Mouse (Mus musculus) CH12.LX (cell line): ENCODE measurements around the gene Hacd1. TPM values are rescaled to one million over a fixed set of nuclear protein-coding genes. Genes with fewer than 3 reads are reported as not detected.

Experiments used
- DNase-seq: peaks from one replicate; pipeline ENCODE4 v3.0.0-alpha.2; 2013; ENCODE audit errors: extremely low read depth
- H3K27ac ChIP-seq: 2 replicates; pipeline ENCODE4 v1.5.1; 2012; ENCODE audit warnings: low read depth, mild to moderate bottlenecking, control low read depth, moderate library complexity; ENCODE audit not compliant: insufficient read depth
- H3K27me3 ChIP-seq: replicated peaks from 2 replicates; pipeline ENCODE3; 2012; ENCODE audit warnings: inconsistent platforms
- H3K36me3 ChIP-seq, 2 experiments: replicated peaks in 1 of 2; 2 replicates each; pipeline versions ENCODE3 to v1.6.1; 2012; ENCODE audit warnings: inconsistent platforms in 1 of 2, low read length in 1 of 2, mild to moderate bottlenecking in 1 of 2, mixed read lengths in 1 of 2, moderate library complexity in 1 of 2; ENCODE audit not compliant: control insufficient read depth in 1 of 2, insufficient read depth in 1 of 2
- H3K4me1 ChIP-seq, 2 experiments: 2 replicates each; pipeline ENCODE4 v1.6.1; 2012; ENCODE audit warnings: inconsistent platforms in 1 of 2, moderate library complexity in 1 of 2; ENCODE audit not compliant: insufficient read depth in 2 of 2, control insufficient read depth in 1 of 2
- H3K4me2 ChIP-seq: 2 replicates; pipeline ENCODE4 v1.6.1; 2012; ENCODE audit warnings: low read depth, mild to moderate bottlenecking, control low read depth; ENCODE audit not compliant: poor library complexity, insufficient read depth, severe bottlenecking
- H3K4me3 ChIP-seq, 3 experiments: fragments of 150-350 bp in 1 of 3; sonication (generic) in 1 of 3; replicated peaks in 1 of 3; 2 replicates each; pipeline versions ENCODE3 to v1.5.1; 2011 to 2012; ENCODE audit warnings: low read depth in 2 of 3, low read length in 2 of 3, mild to moderate bottlenecking in 2 of 3, moderate library complexity in 2 of 3, control low read depth in 1 of 3, improper control_type of control experiment in 1 of 3, inconsistent platforms in 1 of 3, mixed read lengths in 1 of 3; ENCODE audit not compliant: poor library complexity in 1 of 3
- H3K79me2 ChIP-seq: replicated peaks from 2 replicates; pipeline ENCODE4 v1.6.1; 2012; ENCODE audit warnings: mild to moderate bottlenecking, moderate library complexity; ENCODE audit not compliant: control insufficient read depth, poor library complexity, insufficient read depth, severe bottlenecking; ENCODE audit errors: extremely low read depth
- H3K9ac ChIP-seq: 2 replicates; pipeline ENCODE4 v1.6.1; 2012; ENCODE audit warnings: low read depth, mild to moderate bottlenecking, control low read depth, moderate library complexity; ENCODE audit not compliant: insufficient read depth
- H3K9me3 ChIP-seq: replicated peaks from 2 replicates; pipeline ENCODE3; 2012; ENCODE audit warnings: low read length, inconsistent platforms, mixed read lengths
- BHLHE40 ChIP-seq: IDR thresholded peaks from 2 replicates; pipeline ENCODE4 v1.6.1; 2011; ENCODE audit warnings: mild to moderate bottlenecking, low read depth, low read length, improper control_type of control experiment
- CHD1 ChIP-seq: IDR thresholded peaks from 2 replicates; pipeline ENCODE4 v1.6.1; 2012; ENCODE audit warnings: low read depth, low read length, improper control_type of control experiment, inconsistent platforms
- CHD2 ChIP-seq: IDR thresholded peaks from 2 replicates; pipeline ENCODE4 v1.6.1; 2011; ENCODE audit warnings: low read length, improper control_type of control experiment
- E2F4 ChIP-seq: IDR thresholded peaks from 2 replicates; pipeline ENCODE4 v1.6.1; 2011; ENCODE audit warnings: low read depth, low read length, improper control_type of control experiment; ENCODE audit not compliant: insufficient replicate concordance
- GABPA ChIP-seq: IDR thresholded peaks from 2 replicates; pipeline ENCODE4 v1.6.1; 2012; ENCODE audit warnings: low read depth, low read length, improper control_type of control experiment, inconsistent platforms; ENCODE audit not compliant: insufficient replicate concordance
- IRF4 ChIP-seq: IDR thresholded peaks from 2 replicates; pipeline ENCODE4 v1.6.1; 2014; ENCODE audit warnings: low read depth, mild to moderate bottlenecking, inconsistent platforms, low read length, improper control_type of control experiment
- JUND ChIP-seq: conservative IDR thresholded peaks from 2 replicates; pipeline ENCODE4 v1.6.1; 2011; ENCODE audit warnings: low read depth, low read length, improper control_type of control experiment
- KAT2A ChIP-seq: IDR thresholded peaks from 2 replicates; pipeline ENCODE4 v1.6.1; 2012; ENCODE audit warnings: low read length, improper control_type of control experiment, inconsistent platforms; ENCODE audit not compliant: insufficient replicate concordance
- MAFK ChIP-seq: IDR thresholded peaks from 2 replicates; pipeline ENCODE4 v1.6.1; 2011; ENCODE audit warnings: low read length, improper control_type of control experiment; ENCODE audit not compliant: insufficient replicate concordance
- NRF1 ChIP-seq: IDR thresholded peaks from 2 replicates; pipeline ENCODE4 v1.6.1; 2014; ENCODE audit warnings: low read depth, mild to moderate bottlenecking, inconsistent platforms, low read length, improper control_type of control experiment, moderate library complexity
- PAX5 ChIP-seq: IDR thresholded peaks from 2 replicates; pipeline ENCODE4 v1.6.1; 2012; ENCODE audit warnings: low read length, inconsistent platforms, mixed read lengths
- POLR2A ChIP-seq: IDR thresholded peaks from 2 replicates; pipeline ENCODE4 v1.6.1; 2011; ENCODE audit warnings: low read depth, mild to moderate bottlenecking, improper control_type of control experiment, low read length
- POLR2AphosphoS2 ChIP-seq: IDR thresholded peaks from 2 replicates; pipeline ENCODE4 v1.6.1; 2011; ENCODE audit warnings: low read depth, low read length, improper control_type of control experiment
- RAD21 ChIP-seq: IDR thresholded peaks from 2 replicates; pipeline ENCODE4 v1.6.1; 2011; ENCODE audit warnings: low read depth, mild to moderate bottlenecking, low read length, improper control_type of control experiment, moderate library complexity
- SMC3 ChIP-seq: IDR thresholded peaks from 2 replicates; pipeline ENCODE4 v1.6.1; 2011; ENCODE audit warnings: low read depth, low read length, improper control_type of control experiment
- USF1 ChIP-seq: IDR thresholded peaks from 2 replicates; pipeline ENCODE4 v1.6.1; 2014; ENCODE audit warnings: low read depth, mild to moderate bottlenecking, inconsistent platforms, low read length, improper control_type of control experiment
- USF2 ChIP-seq: conservative IDR thresholded peaks from 2 replicates; pipeline ENCODE4 v1.6.1; 2011; ENCODE audit warnings: low read depth, low read length, improper control_type of control experiment
- ZC3H11A ChIP-seq: IDR thresholded peaks from 2 replicates; pipeline ENCODE4 v1.6.1; 2012; ENCODE audit warnings: low read depth, mild to moderate bottlenecking, inconsistent platforms, low read length, improper control_type of control experiment
- ZKSCAN1 ChIP-seq: IDR thresholded peaks from 2 replicates; pipeline ENCODE4 v1.6.1; 2012; ENCODE audit warnings: low read depth, inconsistent platforms, low read length, improper control_type of control experiment, borderline replicate concordance
- ZMIZ1 ChIP-seq: IDR thresholded peaks from 2 replicates; pipeline ENCODE4 v1.6.1; 2012; ENCODE audit warnings: low read depth, mild to moderate bottlenecking, inconsistent platforms, low read length, improper control_type of control experiment
- ZNF384 ChIP-seq: IDR thresholded peaks from 2 replicates; pipeline ENCODE4 v1.6.1; 2012; ENCODE audit warnings: low read depth, low read length, improper control_type of control experiment, inconsistent platforms
- dilution Hi-C: fragments of 300-500 bp; cut with MboI; formaldehyde crosslinking; loops from 2 replicates; pipeline ENCODE4 v1.14.3; 2020; ENCODE audit warnings: low sequenced_read_pairs; ENCODE audit not compliant: extremely low pct_unique_long_range_greater_than_20kb, extremely low pct_ligation_motif_present
- in situ Hi-C: fragments of 300-500 bp; cut with MboI; formaldehyde crosslinking; loops from 3 replicates; pipeline ENCODE4 v1.14.3; 2019; ENCODE audit warnings: low sequenced_read_pairs, low pct_ligation_motif_present, low pct_unique_long_range_greater_than_20kb, mixed read lengths
- polyA plus RNA-seq: library from polyadenylated mRNA; unstranded; fragments of >175 nt; gene quantifications from 2 replicates; pipeline ENCODE4 v1.2.1, GENCODE M21; 2012; ENCODE audit warnings: low read depth; ENCODE audit not compliant: insufficient read length
- total RNA-seq, 2 experiments: library from RNA; depleted of rRNA; stranded (reverse); fragments of 300-350 nt in 1 of 2; fragments of >200 nt in 1 of 2; gene quantifications; 2 replicates each; pipeline ENCODE4 v1.2.3; 2012 to 2014

The Hacd1 gene
- total and polyA plus RNA-seq, 3 experiments = 18.3 to 55.4 (median 28.5) TPM

DNA sequence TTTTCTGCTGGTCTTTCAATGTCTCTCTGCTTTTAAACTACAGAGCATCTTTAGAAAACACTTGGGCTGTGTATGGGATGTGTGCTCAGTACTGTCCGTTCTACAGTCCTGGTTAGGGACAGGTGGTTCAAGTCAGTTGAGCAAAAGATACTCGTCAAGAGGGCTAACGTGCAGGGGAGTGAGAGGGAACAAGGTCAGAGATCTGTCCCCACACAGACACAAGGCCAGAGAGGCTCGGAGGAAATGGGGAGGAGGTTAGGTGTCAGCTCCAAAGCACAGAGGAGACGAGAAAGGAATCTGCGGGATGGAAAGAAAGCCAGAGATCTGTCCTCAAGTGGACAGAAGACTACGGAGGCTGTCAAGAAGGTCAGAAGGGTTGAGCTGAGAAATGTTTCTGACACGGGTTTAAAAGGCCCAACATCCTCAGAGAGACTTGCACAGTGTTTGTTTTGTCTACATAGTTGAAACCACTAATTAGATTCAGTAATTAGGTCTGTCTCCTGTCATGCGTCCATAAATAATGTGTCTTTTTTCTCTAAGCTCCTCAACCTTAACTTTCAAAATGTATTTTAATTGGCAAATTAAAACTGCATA, 12.3 kb downstream of the Hacd1 start:
- H3K4me3 ChIP-seq = no peak overlapping the region
- dilution Hi-C loops (no loop called here), in situ Hi-C loops (loop anchor here (10.0 to 25.0 kb wide), 2 partner anchors 251 to 669 kb away; no protein-coding TSS in a partner anchor)
- TF ChIP-seq ZC3H11A (no peak), BHLHE40 (no peak), IRF4 (no peak), PAX5 (no peak)
- no peaks in the 10 kb centered on the region for H3K4me1 ChIP-seq
- no peaks in the 10 kb centered on the region for H3K9me3 ChIP-seq
- H3K36me3 ChIP-seq = peaks cover 0 to 28% of the 10 kb centered on the region in 2 experiments
- no peak overlapping the region for H3K4me2 ChIP-seq
- H3K9ac ChIP-seq = no peak overlapping the region
- no peak for DNase-seq
- H3K79me2 ChIP-seq = no peaks in the 10 kb centered on the region
- H3K27ac ChIP-seq = no peak overlapping the region
- H3K27me3 ChIP-seq = no peaks in the 10 kb centered on the region

DNA sequence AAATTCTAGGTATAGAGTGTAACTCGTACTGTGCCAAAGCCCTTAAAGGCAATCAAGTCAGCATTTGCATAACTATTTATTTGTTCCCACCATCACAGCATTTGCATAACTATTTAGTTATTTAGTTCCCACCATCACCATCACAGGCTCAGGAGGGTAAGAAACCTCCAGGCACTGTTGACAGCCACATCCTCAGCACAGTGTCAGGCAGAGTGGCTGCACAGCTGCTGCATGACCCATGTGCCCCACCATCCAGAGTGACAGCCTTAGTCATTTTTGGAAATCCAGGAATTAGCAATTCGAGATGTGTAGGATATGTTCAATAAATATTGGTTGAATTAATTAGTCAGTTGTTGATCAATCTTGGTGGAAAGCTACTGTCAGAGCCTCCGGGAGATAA, 12.9 kb downstream of the Hacd1 start:
- no peak for DNase-seq
- in situ Hi-C loops = loop anchor here (10.0 to 25.0 kb wide), 2 partner anchors 252 to 669 kb away; no protein-coding TSS in a partner anchor

DNA sequence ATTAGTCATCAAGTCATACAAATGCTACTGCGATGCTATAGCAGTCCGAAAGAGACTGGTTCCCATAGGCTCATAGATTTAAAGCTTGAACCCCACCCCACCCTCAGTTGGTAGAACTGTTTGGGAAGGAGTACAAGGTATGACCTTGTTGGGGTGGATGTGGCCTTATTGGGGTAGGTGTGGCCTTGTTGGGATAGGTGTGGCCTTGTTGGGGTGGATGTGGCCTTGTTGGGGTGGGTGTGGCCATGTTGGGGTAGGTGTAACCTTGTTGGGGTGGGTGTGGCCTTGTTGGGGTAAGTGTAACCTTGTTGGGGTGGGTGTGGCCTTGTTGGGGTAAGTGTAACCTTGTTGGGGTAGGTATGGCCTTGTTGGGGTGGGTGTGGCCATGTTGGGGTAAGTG, 14.7 kb downstream of the Hacd1 start:
- no peak overlapping the region for H3K9ac ChIP-seq
- no peak overlapping the region for H3K4me3 ChIP-seq
- dilution Hi-C loops (no loop called here), in situ Hi-C loops (loop anchor here (10.0 to 25.0 kb wide), 2 partner anchors 254 to 671 kb away; no protein-coding TSS in a partner anchor)
- H3K4me2 ChIP-seq = no peak overlapping the region
- H3K27ac ChIP-seq = no peak overlapping the region
- TF ChIP-seq ZNF384 (no peak), MAFK (no peak), RAD21 (no peak), PAX5 (no peak), USF1 (no peak), SMC3 (no peak), GABPA (no peak), ZKSCAN1 (no peak), POLR2AphosphoS2 (no peak), E2F4 (no peak)
- peaks cover 0 to 31% of the 10 kb centered on the region in 2 experiments for H3K36me3 ChIP-seq
- H3K9me3 ChIP-seq = no peaks in the 10 kb centered on the region
- no peaks in the 10 kb centered on the region for H3K4me1 ChIP-seq
- DNase-seq = no peak
- H3K79me2 ChIP-seq = no peaks in the 10 kb centered on the region
- H3K27me3 ChIP-seq = no peaks in the 10 kb centered on the region

More for the DNA sequence above, 12.9 kb downstream of the Hacd1 start:
- TF ChIP-seq RAD21 (no peak), CHD1 (no peak), NRF1 (no peak), USF2 (no peak), ZMIZ1 (no peak), ZKSCAN1 (no peak), KAT2A (no peak), ZC3H11A (no peak), CHD2 (no peak), JUND (no peak), BHLHE40 (no peak), POLR2A (no peak), SMC3 (no peak)
- no peaks in the 10 kb centered on the region for H3K9me3 ChIP-seq
- H3K27me3 ChIP-seq = no peaks in the 10 kb centered on the region
- H3K4me3 ChIP-seq = no peak overlapping the region
- dilution Hi-C loops = no loop called here
- no peak overlapping the region for H3K9ac ChIP-seq
- H3K27ac ChIP-seq = no peak overlapping the region
- H3K79me2 ChIP-seq = no peaks in the 10 kb centered on the region
- no peak overlapping the region for H3K4me2 ChIP-seq
- H3K4me1 ChIP-seq = no peaks in the 10 kb centered on the region
- peaks cover 0 to 28% of the 10 kb centered on the region in 2 experiments for H3K36me3 ChIP-seq
